Mouse (Mus musculus): ENCODE measurements around the gene Rere. TPM values are rescaled to one million over a fixed set of nuclear protein-coding genes. Genes with fewer than 3 reads are reported as not detected.
A peak's percentile ranks its signal among the peaks of the same experiment; 100 is the strongest.

Gene Rere
- polyA plus RNA-seq, 1 experiment from 2014 or later, result 43.6 TPM

GRCm38 (mm10) chr4:150605804-150606203, 324.4 kb downstream of the Rere start:
- peak overlapping the region; percentile 93 for H3K27ac ChIP-seq
- no peak overlapping the region for H3K4me3 ChIP-seq (replicated peaks)
- no peak for ATAC-seq
- 0 out of 2 replicates have a peak overlapping the region, but pooled peaks have one; percentile 18 for H3K4me2 ChIP-seq (replicated peaks)
- H3K4me1 ChIP-seq (replicated peaks), result peaks cover 57% of the 10 kb centered on the region
- WGBS, result 75% methylated on average over 3 of the region's 3 CpGs
- 0 out of 2 replicates have a peak overlapping the region, but pooled peaks have one; percentile 7 for H3K9ac ChIP-seq (replicated peaks)
- no peaks in the 10 kb centered on the region for H3K27me3 ChIP-seq
- H3K36me3 ChIP-seq, result peaks cover 6% of the 10 kb centered on the region
- no peaks in the 10 kb centered on the region for H3K9me3 ChIP-seq

GRCm38 (mm10) chr4:150606449-150607161, 325.2 kb downstream of the Rere start:
- Histone ChIP-seq H3K9ac (replicated peaks) (peak overlapping the region; percentile 7; the same call in 1 of the 2 replicates), H3K4me2 (replicated peaks) (peak overlapping the region; percentile 18; the same call in 1 of the 2 replicates)

GRCm38 (mm10) chr4:150608670-150609069, 327.2 kb downstream of the Rere start:
- WGBS, result 97% methylated on average over 3 of the region's 3 CpGs
- H3K4me3 ChIP-seq (replicated peaks), result no peak overlapping the region
- H3K36me3 ChIP-seq, result peaks cover 27% of the 10 kb centered on the region
- no peak overlapping the region for H3K9ac ChIP-seq (replicated peaks)
- H3K4me2 ChIP-seq (replicated peaks), result no peak overlapping the region
- no peaks in the 10 kb centered on the region for H3K9me3 ChIP-seq
- no peak for ATAC-seq
- H3K27me3 ChIP-seq, result no peaks in the 10 kb centered on the region
- H3K4me1 ChIP-seq (replicated peaks), result peaks cover 43% of the 10 kb centered on the region
- H3K27ac ChIP-seq, result 0 out of 2 replicates have a peak overlapping the region, but pooled peaks have one; percentile 31

More at GRCm38 (mm10) chr4:150606449-150607161, 325.2 kb downstream of the Rere start:
- whole genome bisulfite sequencing, result 11% methylated on average over 3 of the region's 3 CpGs
- peaks cover 10% of the 10 kb centered on the region for H3K36me3 ChIP-seq
- H3K4me3 ChIP-seq (replicated peaks), result no peak overlapping the region
- H3K9me3 ChIP-seq, result no peaks in the 10 kb centered on the region
- peaks cover 52% of the 10 kb centered on the region for H3K4me1 ChIP-seq (replicated peaks)
- H3K27me3 ChIP-seq, result no peaks in the 10 kb centered on the region
- ATAC-seq, result peak; percentile 81
- H3K27ac ChIP-seq, result peak overlapping the region; percentile 93

- ATAC-seq, result no peak
- Histone ChIP-seq H3K4me3 (replicated peaks) (no peak overlapping the region), H3K9ac (replicated peaks) (no peak overlapping the region), H3K27ac (0 out of 2 replicates have a peak overlapping the region, but pooled peaks have one; percentile 3), H3K27me3 (no peaks in the 10 kb centered on the region), H3K4me2 (replicated peaks) (no peak overlapping the region), H3K4me1 (replicated peaks) (no peaks in the 10 kb centered on the region), H3K9me3 (no peaks in the 10 kb centered on the region), H3K36me3 (peaks cover 77% of the 10 kb centered on the region)
- WGBS, result 93% methylated on average over 7 of the region's 7 CpGs
These were observed 332.3 kb downstream of the Rere start for GRCm38 (mm10) chr4:150613715-150614114.

GRCm38 (mm10) chr4:150615251-150616028, 334.0 kb downstream of the Rere start:
- peaks cover 93% of the 10 kb centered on the region for H3K36me3 ChIP-seq
- H3K4me1 ChIP-seq (replicated peaks), result no peaks in the 10 kb centered on the region
- H3K4me3 ChIP-seq (replicated peaks), result no peak overlapping the region
- no peaks in the 10 kb centered on the region for H3K27me3 ChIP-seq
- H3K4me2 ChIP-seq (replicated peaks), result no peak overlapping the region
- H3K9me3 ChIP-seq, result no peaks in the 10 kb centered on the region
- 93% methylated on average over 12 of the region's 12 CpGs for WGBS
- no peak for ATAC-seq
- H3K27ac ChIP-seq, result peak overlapping the region; percentile 35; the same call in 1 of the 2 replicates
- no peak overlapping the region; the same call in 1 of the 2 replicates for H3K9ac ChIP-seq (replicated peaks)

- no peaks in the 10 kb centered on the region for H3K27me3 ChIP-seq
- no peaks in the 10 kb centered on the region for H3K9me3 ChIP-seq
- peaks cover 96% of the 10 kb centered on the region for H3K36me3 ChIP-seq
- H3K9ac ChIP-seq (replicated peaks), result no peak overlapping the region
- H3K4me2 ChIP-seq (replicated peaks), result no peak overlapping the region
- peak overlapping the region; percentile 35; the same call in 1 of the 2 replicates for H3K27ac ChIP-seq
- no peak for ATAC-seq
- WGBS, result 90% methylated on average over 13 of the region's 13 CpGs
- H3K4me1 ChIP-seq (replicated peaks), result no peaks in the 10 kb centered on the region
- H3K4me3 ChIP-seq (replicated peaks), result no peak overlapping the region
These were observed 334.6 kb downstream of the Rere start for GRCm38 (mm10) chr4:150616029-150616420.

- Histone ChIP-seq H3K4me1 (replicated peaks) (no peaks in the 10 kb centered on the region), H3K27ac (no peak overlapping the region), H3K36me3 (peaks cover 92% of the 10 kb centered on the region), H3K4me3 (replicated peaks) (no peak overlapping the region), H3K9ac (replicated peaks) (no peak overlapping the region), H3K4me2 (replicated peaks) (no peak overlapping the region), H3K27me3 (no peaks in the 10 kb centered on the region), H3K9me3 (no peaks in the 10 kb centered on the region)
- ATAC-seq, result no peak
- WGBS, result 92% methylated on average over 20 of the region's 20 CpGs
These were observed 335.4 kb downstream of the Rere start for GRCm38 (mm10) chr4:150616841-150617240.

GRCm38 (mm10) chr4:150619011-150619410, 337.6 kb downstream of the Rere start:
- peaks cover 84% of the 10 kb centered on the region for H3K36me3 ChIP-seq
- H3K27ac ChIP-seq, result 0 out of 2 replicates have a peak overlapping the region, but pooled peaks have one; percentile 5
- 89% methylated on average over 7 of the region's 7 CpGs for WGBS

GRCm38 (mm10) chr4:150622641-150623040, 341.2 kb downstream of the Rere start:
- H3K36me3 ChIP-seq, result peaks cover 47% of the 10 kb centered on the region
- ATAC-seq, result no peak

More at GRCm38 (mm10) chr4:150619011-150619410, 337.6 kb downstream of the Rere start:
- no peak overlapping the region for H3K9ac ChIP-seq (replicated peaks)
- no peaks in the 10 kb centered on the region for H3K27me3 ChIP-seq
- H3K4me2 ChIP-seq (replicated peaks), result no peak overlapping the region
- H3K9me3 ChIP-seq, result no peaks in the 10 kb centered on the region
- H3K4me3 ChIP-seq (replicated peaks), result no peak overlapping the region
- ATAC-seq, result no peak
- H3K4me1 ChIP-seq (replicated peaks), result no peaks in the 10 kb centered on the region

GRCm38 (mm10) chr4:150624214-150624823, 342.9 kb downstream of the Rere start:
- H3K27me3 ChIP-seq, result no peaks in the 10 kb centered on the region
- peaks cover 31% of the 10 kb centered on the region for H3K36me3 ChIP-seq
- no peak for ATAC-seq
- H3K4me1 ChIP-seq (replicated peaks), result 0 out of 2 replicates have a peak, but pooled peaks cover 5% of the 10 kb centered on the region
- no peak overlapping the region for H3K4me3 ChIP-seq (replicated peaks)
- 72% methylated on average over 11 of the region's 11 CpGs for WGBS
- no peaks in the 10 kb centered on the region for H3K9me3 ChIP-seq
- H3K4me2 ChIP-seq (replicated peaks), result no peak overlapping the region
- no peak overlapping the region for H3K9ac ChIP-seq (replicated peaks)
- peak overlapping the region; percentile 35; the same call in 1 of the 2 replicates for H3K27ac ChIP-seq

More at GRCm38 (mm10) chr4:150622641-150623040, 341.2 kb downstream of the Rere start:
- no peak overlapping the region for H3K4me2 ChIP-seq (replicated peaks)
- no peak overlapping the region for H3K27ac ChIP-seq
- H3K4me1 ChIP-seq (replicated peaks), result 0 out of 2 replicates have a peak, but pooled peaks cover 5% of the 10 kb centered on the region
- 87% methylated on average over 13 of the region's 13 CpGs for WGBS
- H3K4me3 ChIP-seq (replicated peaks), result no peak overlapping the region
- H3K9me3 ChIP-seq, result no peaks in the 10 kb centered on the region
- H3K27me3 ChIP-seq, result no peaks in the 10 kb centered on the region
- no peak overlapping the region for H3K9ac ChIP-seq (replicated peaks)

GRCm38 (mm10) chr4:150624933-150625332, 343.5 kb downstream of the Rere start:
- Histone ChIP-seq H3K27me3 (no peaks in the 10 kb centered on the region), H3K36me3 (peaks cover 29% of the 10 kb centered on the region), H3K4me2 (replicated peaks) (no peak overlapping the region), H3K9ac (replicated peaks) (no peak overlapping the region), H3K4me1 (replicated peaks) (0 out of 2 replicates have a peak, but pooled peaks cover 5% of the 10 kb centered on the region), H3K27ac (no peak overlapping the region), H3K4me3 (replicated peaks) (no peak overlapping the region), H3K9me3 (no peaks in the 10 kb centered on the region)
- WGBS, result 82% methylated on average over 4 of the region's 4 CpGs
- ATAC-seq, result no peak
